Mouse (Mus musculus) olfactory bulb, adult 2 months (tissue): Measurements from ENCODE around the gene C330007P06Rik.

ENCODE experiments used
- CTCF ChIP-seq: fragments of 200-500 bp; IDR thresholded peaks from 2 replicates; pipeline ENCODE4 v1.5.1; 2012; ENCODE audit warnings: low read depth, mild to moderate bottlenecking, low read length, moderate library complexity; ENCODE audit not compliant: insufficient read depth
- POLR2A ChIP-seq: fragments of 200-500 bp; IDR thresholded peaks from 2 replicates; pipeline ENCODE4 v1.6.1; 2012; ENCODE audit warnings: mild to moderate bottlenecking, low read depth, low read length, moderate library complexity; ENCODE audit not compliant: insufficient read depth

GRCm38 (mm10) chrX:36830271-36830670 is 43.6 kb downstream of the C330007P06Rik start:
- TF ChIP-seq CTCF: no peak
- no peak for TF ChIP-seq POLR2A
